Mouse (Mus musculus) CD4-positive helper T cell, adult 2 months (primary cell): ENCODE data around the gene Tmem131.

Experiments
- DNase-seq: peaks from one replicate; pipeline ENCODE4 v3.0.0-alpha.2; 2012; ENCODE audit warnings: low read depth, missing footprints, low spot score

Tmem131 gene

GRCm38 (mm10) chr1:36887172-36887571 is 56.3 kb downstream of the Tmem131 start:
- DNase-seq: no peak

GRCm38 (mm10) chr1:36886489-36886888 is 57.0 kb downstream of the Tmem131 start:
- no peak for DNase-seq

DNA sequence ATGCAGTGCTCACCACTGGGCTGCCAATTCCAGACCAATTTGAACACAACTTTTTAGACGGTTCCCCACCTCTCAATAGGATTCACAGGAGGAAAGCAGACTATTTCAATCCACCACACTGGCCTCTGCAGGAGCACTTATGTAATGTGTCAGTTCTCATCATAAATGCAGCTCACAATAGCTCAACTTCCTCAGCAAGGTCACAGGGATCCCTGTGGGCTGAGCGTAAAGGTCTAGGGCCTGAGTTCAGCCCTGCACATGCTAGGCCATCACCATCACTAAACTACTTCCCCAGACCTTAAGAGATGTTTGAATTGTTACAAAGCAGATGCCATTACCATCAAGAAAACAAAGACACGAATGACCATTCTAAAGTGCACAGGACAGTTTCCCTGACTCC is 58.9 kb downstream of the Tmem131 start:
- no peak for DNase-seq

- DNase-seq: peak; percentile 33
Measured at GRCm38 (mm10) chr1:36883805-36884204, 59.7 kb downstream of the Tmem131 start.

- no peak for DNase-seq
Measured at GRCm38 (mm10) chr1:36879154-36879553, 64.3 kb downstream of the Tmem131 start.

DNA sequence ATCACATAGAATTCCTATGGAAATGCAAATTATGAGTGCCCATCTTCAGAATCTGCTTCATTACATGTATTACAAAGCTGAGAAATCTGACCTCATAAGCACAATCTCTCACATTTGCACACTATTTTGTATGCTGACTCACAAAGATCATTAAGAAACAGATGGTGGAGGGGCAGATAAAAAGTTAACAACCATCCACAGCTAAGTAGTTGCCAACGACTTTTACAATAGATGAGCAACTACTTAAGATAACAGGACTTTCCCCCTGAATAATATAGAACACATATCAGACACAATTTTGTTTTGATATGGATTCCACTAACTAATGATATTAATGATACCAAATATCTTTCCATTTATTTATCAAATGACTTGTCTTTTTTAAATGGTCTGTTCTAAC is 66.3 kb downstream of the Tmem131 start:
- DNase-seq: no peak

GRCm38 (mm10) chr1:36874874-36875561 is 68.4 kb downstream of the Tmem131 start:
- DNase-seq: no peak

DNA sequence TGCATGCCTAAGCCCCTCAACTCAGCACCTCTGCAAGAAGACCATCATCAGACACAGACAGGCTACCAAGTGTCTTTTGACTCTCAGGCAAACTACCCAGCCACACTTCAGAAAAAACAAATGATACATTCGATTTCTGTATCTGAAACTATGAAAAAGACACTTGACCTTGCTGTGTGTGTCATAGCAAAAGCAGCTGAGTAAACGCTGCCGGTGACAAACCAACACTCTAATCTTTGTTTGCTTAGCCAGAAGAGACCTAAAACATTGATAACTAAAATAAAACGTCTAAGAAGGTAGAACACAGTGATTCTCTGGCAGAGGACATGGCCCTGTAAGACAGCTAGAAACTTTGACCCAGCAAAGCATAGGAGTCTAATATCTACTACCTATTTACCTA is 72.2 kb downstream of the Tmem131 start:
- DNase-seq: no peak

DNA sequence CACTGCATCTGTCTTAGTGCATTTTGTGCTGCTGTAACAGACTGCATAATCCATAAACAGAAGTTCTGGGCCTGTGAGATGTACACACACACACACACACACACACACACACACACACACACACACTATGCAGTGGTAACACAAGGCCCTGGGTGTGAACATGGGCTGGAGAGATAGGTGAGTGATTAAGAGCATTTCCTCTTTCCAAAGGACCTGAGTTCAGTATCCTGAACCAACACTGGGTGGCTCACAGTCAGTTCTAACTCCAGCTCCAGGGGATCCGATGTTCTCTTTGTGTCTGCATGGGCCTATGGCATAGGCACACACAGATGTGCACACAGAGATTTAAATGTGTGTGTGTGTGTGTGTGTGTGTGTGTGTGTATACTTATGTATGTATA is 72.9 kb downstream of the Tmem131 start:
- no peak for DNase-seq

DNA sequence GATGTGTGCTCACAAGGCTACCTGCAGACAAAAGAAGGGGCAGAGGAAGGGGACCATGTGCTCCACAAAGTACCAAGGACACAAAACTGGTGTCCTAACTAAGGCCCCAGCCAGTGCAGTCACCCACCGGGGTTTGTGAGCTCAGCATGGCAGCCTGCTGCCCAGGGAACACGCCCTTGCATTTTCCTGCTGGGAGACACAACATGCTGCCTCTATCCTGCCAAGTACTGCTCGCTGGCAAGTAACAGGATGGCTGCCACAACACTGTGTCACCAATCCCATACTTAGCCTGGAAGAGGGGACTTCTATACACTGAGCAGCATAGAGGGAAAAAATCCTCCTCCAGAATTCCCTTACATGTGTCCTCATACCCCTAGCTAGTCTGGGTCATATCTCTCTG is 78.7 kb downstream of the Tmem131 start:
- no peak for DNase-seq

DNA sequence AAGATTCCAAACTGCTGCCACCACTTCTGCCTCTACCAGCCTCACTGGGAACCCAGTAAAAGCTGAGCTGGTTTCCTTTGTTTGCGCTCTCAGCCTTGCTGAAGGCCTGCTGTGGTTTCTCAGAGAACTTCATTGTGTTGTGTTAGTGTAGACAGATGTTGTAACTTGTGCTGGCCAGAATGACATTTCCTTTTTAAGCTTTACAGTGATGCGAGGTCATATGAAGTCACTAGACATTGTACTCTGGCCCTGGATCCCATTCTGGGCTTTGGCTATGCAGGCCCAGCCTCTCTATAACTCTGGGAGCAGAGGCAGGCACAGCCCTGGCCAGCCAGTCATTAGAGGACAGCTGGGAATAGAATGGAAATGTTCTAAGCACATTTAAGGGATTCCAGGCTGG is 81.7 kb downstream of the Tmem131 start:
- DNase-seq: no peak

- DNase-seq: no peak
Measured at GRCm38 (mm10) chr1:36860876-36861275, 82.6 kb downstream of the Tmem131 start.

DNA sequence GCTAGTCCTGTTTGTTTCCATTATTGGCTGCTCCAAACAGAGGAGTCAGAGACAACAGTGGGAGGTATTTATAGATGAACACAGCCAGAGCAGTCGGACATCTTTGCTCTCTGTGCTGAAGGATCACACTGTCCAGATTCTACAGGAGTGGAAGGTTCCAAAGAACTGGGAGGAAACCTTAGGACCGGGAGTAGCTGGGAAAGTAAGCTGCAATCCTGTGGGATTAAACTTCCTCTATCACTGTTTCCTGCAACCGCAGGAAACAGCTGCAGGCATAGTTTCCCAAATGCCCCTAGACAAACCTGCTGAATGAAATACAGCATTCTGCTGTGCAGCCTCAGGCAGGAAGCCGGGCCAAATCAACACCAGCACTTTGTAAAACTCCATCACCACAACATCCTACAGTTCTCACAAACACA is 83.0 kb downstream of the Tmem131 start:
- no peak for DNase-seq

DNA sequence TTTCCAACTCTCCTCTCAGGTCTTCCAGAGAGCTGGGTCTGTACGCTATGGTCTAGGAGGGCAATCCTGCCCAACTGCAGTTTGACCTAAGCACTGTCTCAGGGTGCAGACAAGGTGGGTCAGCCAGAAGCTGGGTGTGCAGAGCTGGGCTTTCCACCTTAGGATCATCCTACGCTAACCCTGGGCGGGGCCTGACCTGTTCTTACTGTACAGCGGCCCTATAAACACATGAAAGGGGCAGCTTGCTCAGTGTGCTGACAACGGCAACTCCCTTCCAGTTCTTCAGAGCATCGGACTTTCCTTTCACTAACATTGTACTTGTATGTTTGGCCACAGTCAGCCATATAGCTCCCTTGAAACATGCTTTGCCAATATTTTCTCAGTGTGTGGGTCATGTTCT is 86.4 kb downstream of the Tmem131 start:
- no peak for DNase-seq

DNA sequence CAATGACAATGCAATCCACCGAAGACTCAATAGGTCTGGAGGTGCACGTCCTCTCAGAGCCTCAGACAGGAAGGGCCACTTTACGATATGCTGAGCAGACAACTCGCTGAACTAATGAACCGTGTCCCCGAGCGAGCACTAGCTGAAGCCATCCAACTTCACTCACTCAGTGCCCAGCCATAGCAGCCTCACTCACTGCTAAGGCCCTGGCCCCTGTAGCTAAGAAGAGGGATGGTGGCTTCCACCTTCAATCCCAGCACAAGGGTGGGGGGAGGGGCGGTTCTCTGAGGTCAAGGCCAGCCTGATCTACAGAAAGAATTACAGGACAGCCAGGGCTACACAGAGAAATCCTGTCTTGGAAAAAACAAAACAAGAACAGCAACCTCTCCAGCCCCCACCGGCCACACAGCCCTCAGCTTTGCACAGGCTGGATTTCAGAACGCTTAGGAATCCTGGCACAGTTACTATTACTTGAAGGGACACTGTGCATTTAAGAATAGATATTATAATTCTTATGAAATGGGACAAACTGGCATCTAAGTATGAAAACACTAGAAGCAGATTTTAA is 89.2 kb downstream of the Tmem131 start:
- no peak for DNase-seq

DNA sequence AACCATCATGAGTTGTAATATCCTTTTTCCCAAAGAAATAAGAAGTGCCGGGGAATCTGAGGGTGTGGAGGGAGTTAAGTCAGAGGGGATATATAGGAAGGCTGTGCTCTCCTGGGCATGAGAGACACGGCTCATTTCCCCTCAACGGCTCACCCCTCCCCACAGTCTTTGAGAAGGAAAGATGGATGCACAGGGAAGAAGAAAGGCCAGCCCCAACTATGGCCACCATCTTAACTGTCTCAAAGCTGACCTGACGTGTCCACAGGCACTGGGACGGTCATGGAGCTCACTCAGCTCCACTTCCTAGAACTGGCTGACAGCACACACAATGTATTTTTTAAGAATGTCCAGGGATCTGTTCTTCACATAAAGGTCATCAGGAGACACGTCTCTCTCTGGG is 91.4 kb downstream of the Tmem131 start:
- no peak for DNase-seq

DNA sequence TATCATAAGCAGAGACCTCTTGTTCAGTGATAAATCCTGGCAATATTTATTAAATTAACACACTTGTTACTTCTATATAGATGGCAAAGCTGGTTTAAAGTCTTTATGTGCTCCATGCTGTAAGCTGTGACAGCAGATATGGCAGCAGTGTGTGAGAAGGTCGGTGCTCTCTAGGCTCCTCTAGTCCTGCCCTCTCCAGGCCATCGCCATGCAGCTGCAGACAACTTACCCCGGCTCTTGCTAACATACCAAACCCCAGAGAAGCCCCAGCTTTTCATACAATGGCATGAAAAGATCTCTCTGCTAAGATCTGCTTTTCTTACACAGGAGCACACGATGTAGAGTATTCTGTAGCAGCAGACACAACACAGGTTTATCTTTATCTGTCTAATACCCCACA is 92.1 kb downstream of the Tmem131 start:
- DNase-seq: no peak

GRCm38 (mm10) chr1:36848036-36848435 is 95.4 kb downstream of the Tmem131 start:
- DNase-seq: no peak

- no peak for DNase-seq
Measured at GRCm38 (mm10) chr1:36847276-36847675, 96.2 kb downstream of the Tmem131 start.

DNA sequence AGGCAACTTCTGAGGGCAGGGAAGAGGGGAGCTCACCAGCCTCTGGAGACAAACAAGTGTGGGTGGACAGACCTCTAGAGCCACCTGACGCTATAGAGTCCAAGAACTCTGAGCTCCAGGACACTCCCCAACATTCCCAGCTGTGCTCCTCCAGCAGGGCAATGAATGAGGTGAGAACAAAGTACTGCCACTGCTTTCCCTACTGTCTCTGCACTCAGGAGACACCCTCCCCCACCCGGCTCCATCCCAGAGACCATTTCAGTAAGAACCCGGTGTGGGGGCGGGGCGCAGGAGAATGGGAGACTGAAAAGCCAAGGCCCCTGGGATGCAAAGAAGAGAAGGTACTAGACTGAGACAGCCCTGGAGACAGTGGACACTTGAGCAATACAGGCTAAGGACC is 98.4 kb downstream of the Tmem131 start:
- DNase-seq: no peak

GRCm38 (mm10) chr1:36841806-36842205 is 101.7 kb downstream of the Tmem131 start:
- no peak for DNase-seq

- DNase-seq: no peak
Measured at GRCm38 (mm10) chr1:36840959-36841358, 102.5 kb downstream of the Tmem131 start.

DNA sequence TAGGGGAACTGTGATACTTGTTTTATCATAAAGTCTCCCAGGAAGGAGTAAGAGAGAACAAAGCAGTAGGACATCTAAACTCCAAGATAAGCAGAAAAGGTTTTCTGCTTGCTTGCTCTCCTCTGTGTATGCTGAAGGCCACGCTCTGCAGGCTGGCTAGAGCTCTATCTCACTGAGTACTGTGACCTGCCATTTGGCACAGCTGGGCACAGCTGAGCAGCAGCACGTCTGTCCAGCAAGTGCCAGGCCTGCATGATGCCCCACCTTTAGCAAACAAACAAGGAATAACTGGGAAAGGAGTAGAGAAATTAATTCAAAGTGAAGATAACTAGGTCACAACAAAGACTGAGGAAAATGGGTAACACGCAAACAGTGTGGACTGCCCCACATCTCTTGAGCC is 103.6 kb downstream of the Tmem131 start:
- DNase-seq: no peak
